Mouse (Mus musculus): Measurements from ENCODE around the gene Pan3. TPM values are rescaled to one million over a fixed set of nuclear protein-coding genes. Genes with fewer than 3 reads are reported as not detected.

Gene Pan3
- total RNA-seq, 1 experiment from 2014 or later, result 342 TPM

DNA sequence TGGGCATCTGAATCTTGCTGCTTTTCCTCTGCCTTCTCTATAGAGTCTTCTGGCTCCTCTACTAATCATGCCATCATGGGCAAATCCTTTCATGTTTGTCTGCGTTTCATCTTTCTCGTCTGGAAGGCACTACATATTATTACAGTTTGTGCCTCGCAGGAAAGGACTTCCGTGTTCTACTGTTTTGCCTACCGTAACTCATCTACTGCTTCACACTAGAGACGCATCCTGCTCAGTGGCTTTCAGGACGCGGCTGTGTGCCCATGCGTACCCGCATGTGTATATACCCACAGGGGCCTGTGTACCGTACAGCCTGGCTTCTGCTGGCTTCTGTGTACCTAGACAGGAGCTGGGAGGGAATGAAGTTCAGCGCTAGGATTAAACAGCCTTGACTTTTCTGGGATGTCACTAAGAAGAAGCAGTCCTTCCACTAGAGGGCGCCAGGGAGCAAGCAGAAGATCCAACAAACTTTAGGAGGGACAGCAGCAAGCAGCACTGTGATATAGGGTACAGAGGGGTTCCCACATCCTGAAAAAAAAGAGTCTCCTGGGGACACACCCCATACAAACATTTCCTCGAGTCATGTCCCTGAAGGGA, 153.8 kb downstream of the Pan3 start:
- peak; percentile 36; the same call in 1 of the 2 replicates for ATAC-seq (ENCODE audit: extremely low read depth, insufficient number of reproducible peaks, low FRiP score, poor library complexity, severe bottlenecking)

DNA sequence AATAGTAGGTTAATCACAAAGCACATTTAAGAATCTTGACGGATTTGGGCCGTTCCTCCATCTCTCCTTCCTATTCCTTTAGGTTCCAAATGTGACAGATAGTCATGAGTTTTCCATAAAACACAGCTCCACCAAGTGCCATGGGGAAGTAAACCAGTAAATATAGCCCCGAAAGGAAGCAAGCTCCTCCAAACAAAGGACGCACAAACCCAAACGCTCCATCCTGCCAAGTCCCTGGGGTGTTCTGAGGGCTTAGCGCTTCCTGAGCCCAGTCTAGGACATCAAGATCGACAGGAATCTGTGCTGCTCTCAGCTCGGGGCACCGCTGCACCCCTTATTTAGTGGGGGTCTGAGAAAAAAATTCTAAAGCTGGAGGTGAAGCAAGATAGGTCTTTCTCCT, 154.7 kb downstream of the Pan3 start:
- no peak for ATAC-seq (ENCODE audit: extremely low read depth, insufficient number of reproducible peaks, low FRiP score, poor library complexity, severe bottlenecking)

DNA sequence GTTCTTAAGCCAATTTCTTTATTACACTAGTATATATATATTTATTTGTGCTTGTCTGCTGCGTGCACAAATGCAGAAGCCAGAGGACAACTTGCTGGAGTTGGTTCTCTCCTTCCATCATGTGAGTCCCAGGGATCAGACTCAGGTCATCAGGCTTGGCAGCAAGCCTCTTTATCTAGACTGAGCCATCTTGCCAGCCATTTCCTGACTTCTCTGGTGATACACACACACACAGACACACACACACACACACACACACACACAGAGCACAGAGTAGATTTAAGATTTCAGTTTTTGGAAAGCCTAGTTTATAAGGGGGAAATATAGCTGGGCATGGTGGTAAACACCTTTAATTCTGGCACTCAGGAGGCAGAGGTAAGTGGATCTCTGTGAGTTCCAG, 155.1 kb downstream of the Pan3 start:
- no peak for ATAC-seq (ENCODE audit: extremely low read depth, insufficient number of reproducible peaks, low FRiP score, poor library complexity, severe bottlenecking)

DNA sequence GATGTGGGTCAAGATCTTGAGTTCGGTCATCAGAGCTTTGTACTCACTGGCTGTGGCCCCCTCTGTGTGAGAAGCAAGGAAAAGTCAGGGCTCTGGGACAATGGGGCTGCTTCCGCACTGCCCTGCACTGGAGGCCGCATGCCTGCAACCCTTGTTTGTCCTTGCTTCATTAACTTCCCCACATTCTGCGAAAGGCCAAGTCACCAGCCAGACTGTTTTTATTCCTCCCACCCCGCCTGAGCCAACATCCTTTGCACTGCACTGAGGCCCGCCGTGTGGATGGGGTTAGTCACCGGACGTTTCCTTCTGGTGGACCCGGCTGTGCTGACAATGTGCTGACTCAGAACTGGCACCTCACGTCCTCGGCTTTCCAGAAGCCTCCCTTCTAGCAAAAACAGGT, 159.9 kb downstream of the Pan3 start:
- no peak for ATAC-seq (ENCODE audit: extremely low read depth, insufficient number of reproducible peaks, low FRiP score, poor library complexity, severe bottlenecking)

DNA sequence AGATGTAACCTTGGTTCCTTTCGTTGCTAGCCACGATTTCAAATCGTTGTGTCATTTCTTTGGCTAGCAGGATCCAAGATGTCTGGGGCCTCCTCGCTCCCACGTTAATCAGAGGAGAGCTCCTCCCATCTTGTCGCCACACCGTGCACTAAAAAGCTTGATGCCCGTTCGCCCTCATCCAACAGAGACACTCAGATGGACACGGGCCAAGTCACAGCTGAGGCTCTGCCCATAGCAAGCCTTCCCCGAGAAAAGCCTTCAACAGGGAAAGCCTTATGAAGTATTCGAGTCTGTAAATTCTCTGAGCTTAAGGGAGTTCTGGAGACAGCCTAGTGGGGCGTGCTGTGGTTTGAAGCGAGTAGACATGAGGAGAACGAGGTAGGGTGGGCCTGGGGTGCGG, 167.9 kb downstream of the Pan3 start:
- ATAC-seq (ENCODE audit: extremely low read depth, insufficient number of reproducible peaks, low FRiP score, poor library complexity, severe bottlenecking), result no peak

Other genes with a start within 250 kb of the Pan3 start
- not detected in 2 replicates for gene Gsx1, start 241.5 kb upstream of the Pan3 start, total RNA-seq (2017)
- gene Pdx1, start 160.2 kb upstream of the Pan3 start, total RNA-seq (2017), result not detected in 2 replicates
- not detected in 2 replicates for gene Cdx2, start 122.9 kb upstream of the Pan3 start, total RNA-seq (2017)
- gene Urad, start 107.7 kb upstream of the Pan3 start, total RNA-seq (2017), result not detected in 2 replicates
- gene Flt3, start 29.7 kb upstream of the Pan3 start, total RNA-seq (2017), result 2.0 and 2.1 TPM in 2 replicates